Mouse (Mus musculus): ENCODE measurements around the gene Btbd35f30.
"Not testable (repeated sequence)": the region's sequence is repeated elsewhere in the genome, so short reads cannot be mapped to it uniquely, and the experiment has no call there.

Gene Btbd35f30

DNA sequence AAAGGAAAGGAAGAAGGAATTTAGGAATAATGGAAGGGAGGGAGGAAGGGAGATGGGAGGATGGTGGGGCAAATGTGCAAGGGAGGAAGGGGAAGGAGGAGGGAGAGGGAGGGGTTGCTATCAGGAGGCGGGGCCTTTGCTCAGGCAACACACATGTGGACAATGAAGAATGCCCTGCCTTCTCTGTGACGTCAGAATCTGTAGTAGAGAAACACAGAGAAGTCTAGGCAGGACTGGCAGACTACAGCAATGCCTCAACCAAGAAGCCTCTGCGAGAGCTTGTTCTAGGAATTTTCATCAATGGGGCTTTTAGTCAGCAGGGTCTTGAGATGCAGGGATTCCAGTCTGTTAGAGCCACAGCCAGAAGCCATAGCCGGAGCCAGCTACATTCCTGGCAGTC is at the start of gene Btbd35f30:
TSS of gene Btbd35f30 (plus strand) at position 301 of the 400 bp plus-strand sequence.
- not testable (repeated sequence) for DNase-seq

GRCm38 (mm10) chrX:32941468-32941867 is 47.0 kb downstream of the Btbd35f30 start, which contains the start of gene Gm21789:
Gm21789 (plus strand) TSS chrX:32941768.
- not testable (repeated sequence) for DNase-seq
